ENCODE assay signal across 11 mouse cellular contexts in genomic region chr1:89041290-89041689, GRCm38 (mm10). TPM values are rescaled to one million over a fixed set of nuclear protein-coding genes. Genes with fewer than 3 reads are reported as not detected.
A peak's percentile ranks its signal among the peaks of the same experiment; 100 is the strongest.
DNase-seq lines count a peak whose midpoint lies in the region; ATAC-seq and TF ChIP-seq lines count a peak whose summit lies in the region.
"Had no signal": no experiment of that assay in that cellular context is flagged by ENCODE, and none has a peak within 500 bp of the region (broad histone marks: within the 10 kb centered on the region; RNA-seq: fewer than 3 reads in every experiment).

No protein-coding gene starts in this region.

- H3K9me3 ChIP-seq in hindbrain, embryonic 14.5 days (ENCODE audit: control insufficient read depth, low read length) = no peaks in the 10 kb centered on the region
- H3K9me3 ChIP-seq: hindbrain, embryonic 15.5 days had no signal

- H3K4me2 ChIP-seq in hindbrain, embryonic 14.5 days (replicated peaks) = no peak overlapping the region
- H3K4me2 ChIP-seq: hindbrain, embryonic 15.5 days; midbrain, embryonic 12.5 days had no signal

- no peaks in the 10 kb centered on the region for H3K4me1 ChIP-seq in hindbrain, embryonic 14.5 days (replicated peaks; ENCODE audit: control insufficient read depth, insufficient read depth, low read length)

- no peak overlapping the region for H3K4me3 ChIP-seq in hindbrain, embryonic 14.5 days (replicated peaks; ENCODE audit: low read length)
- H3K4me3 ChIP-seq: hindbrain, embryonic 15.5 days; midbrain, embryonic 12.5 days had no signal

- H3K27me3 ChIP-seq in hindbrain, embryonic 14.5 days (ENCODE audit: control insufficient read depth, insufficient read depth, low read length) = no peaks in the 10 kb centered on the region
- H3K27me3 ChIP-seq: hindbrain, embryonic 15.5 days; midbrain, embryonic 12.5 days had no signal

- no peaks in the 10 kb centered on the region for H3K36me3 ChIP-seq in hindbrain, embryonic 14.5 days (replicated peaks; ENCODE audit: control insufficient read depth, insufficient read depth)
- H3K36me3 ChIP-seq: hindbrain, embryonic 15.5 days; midbrain, embryonic 12.5 days had no signal

- ATAC-seq in hindbrain, embryonic 14.5 days (ENCODE audit: low FRiP score) = no peak

- DNase-seq in gastrocnemius, adult 18-20 months (ENCODE audit: low spot score) = peak; percentile 44
- DNase-seq in gastrocnemius, postnatal 4 days (ENCODE audit: low spot score in 2 of 2) = no peak
- peak; percentile 17 for DNase-seq in brain, embryonic 14.5 days (ENCODE audit: low read depth)
- DNase-seq in induced T-regulatory cell, adult 2 months (ENCODE audit: low read depth) = peak; percentile 14
- peak; percentile 69 for DNase-seq in lung, postnatal 10 days
- no peak for DNase-seq in left cerebral cortex, adult 8-10 months (ENCODE audit: low spot score in 2 of 2)
- DNase-seq in layer of hippocampus, adult 9-11 months = no peak
- DNase-seq in hindbrain, embryonic 14.5 days (ENCODE audit: low spot score) = no peak
- DNase-seq: cerebellum, adult 9-11 months had no signal

- no peak overlapping the region for H3K27ac ChIP-seq in hindbrain, embryonic 14.5 days
- H3K27ac ChIP-seq: hindbrain, embryonic 15.5 days; midbrain, embryonic 12.5 days had no signal

- no peak for TF ChIP-seq POLR2A in brain, embryonic 14.5 days (IDR thresholded peaks at IDR 0.05; ENCODE audit: borderline replicate concordance, extremely low read depth, insufficient read depth, insufficient read length, poor library complexity, severe bottlenecking)

- H3K9ac ChIP-seq in hindbrain, embryonic 14.5 days = no peak overlapping the region
- H3K9ac ChIP-seq: hindbrain, embryonic 15.5 days; midbrain, embryonic 12.5 days had no signal

- TF ChIP-seq CTCF in brain, embryonic 14.5 days (IDR thresholded peaks at IDR 0.05; ENCODE audit: borderline replicate concordance, extremely low read depth, insufficient read depth, insufficient read length) = no peak

- WGBS in hindbrain, embryonic 14.5 days = 62% methylated on average over 5 of the region's 5 CpGs

RNA-seq across cellular contexts. Expression of gene Sh3bp4, which starts 28.9 kb away (rescaled TPM):
- total RNA-seq in gastrocnemius, adult 18-20 months (2021) = 1 to 10 TPM; 2.5 to 3.7 TPM
- total RNA-seq in gastrocnemius, postnatal 4 days (2021) = 10 to 100 TPM; 16.8 to 17.1 TPM
- polyA plus RNA-seq in brain, embryonic 14.5 days (2012; rRNA removed) = 20.3 TPM in 2 replicates
- 10 to 100 TPM; 16.2 to 17.6 (median 17.2) TPM for total RNA-seq in left cerebral cortex, adult 8-10 months (2022)
- 15.5 and 15.7 TPM in 2 replicates for polyA plus RNA-seq in hindbrain, embryonic 14.5 days (2014; fragmentation: Nextera tagmentation; extraction: Ambion mirVana)

Comparison
In these comparisons a context has a peak if more than half of its experiments do, and no peak if none do; other contexts are left out.
1. DNase-seq: peak in gastrocnemius, adult 18-20 months (single experiment), brain, embryonic 14.5 days (single experiment), induced T-regulatory cell, adult 2 months (single experiment) and lung, postnatal 10 days (single experiment); none in gastrocnemius, postnatal 4 days (0 of 2), left cerebral cortex, adult 8-10 months (0 of 2), layer of hippocampus, adult 9-11 months (single experiment) and hindbrain, embryonic 14.5 days (single experiment).